Mouse (Mus musculus): ENCODE data around the gene Icmt.

Icmt gene

DNA sequence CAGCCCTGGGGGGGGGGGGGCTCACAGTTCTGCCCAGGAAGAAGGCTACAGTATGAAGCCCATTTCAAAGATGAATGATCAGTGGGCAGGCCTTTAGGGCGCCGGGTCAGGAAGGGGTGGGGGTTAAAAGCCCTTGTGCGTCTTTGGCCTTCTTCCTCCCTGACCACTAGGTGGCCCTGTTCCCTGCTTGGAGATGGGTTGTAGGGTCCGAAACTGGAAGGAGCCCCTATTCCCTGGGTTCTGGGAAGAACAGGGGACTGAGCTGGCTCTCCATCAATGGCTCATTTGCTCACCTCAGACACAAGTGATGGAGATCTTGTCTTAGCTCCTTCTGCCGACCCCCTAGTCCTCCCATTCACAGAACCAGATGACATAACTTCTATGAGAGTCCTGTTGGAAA, 46.3 kb downstream of the Icmt start:
- DNase-seq = peak; percentile 48

DNA sequence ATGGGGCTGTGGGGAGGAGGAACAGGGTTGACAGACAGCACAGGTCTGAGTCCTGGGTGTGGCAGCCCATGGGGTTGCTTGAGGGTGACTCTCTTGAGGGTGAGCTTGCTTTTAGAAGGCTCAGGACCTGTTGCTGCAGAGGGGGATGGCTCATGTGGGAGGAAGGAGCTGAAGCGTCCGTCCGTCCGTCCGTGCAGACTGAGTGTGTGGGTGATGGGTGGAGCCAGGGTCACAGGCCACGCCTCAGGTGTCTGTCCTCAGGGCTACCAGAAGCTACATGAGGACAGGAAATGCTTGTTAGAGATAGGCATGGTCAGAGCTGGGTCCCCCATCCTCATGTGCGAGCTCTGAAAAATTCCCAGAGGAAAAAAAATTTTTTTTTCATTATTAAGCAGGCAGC, 47.6 kb downstream of the Icmt start:
- DNase-seq = no peak

GRCm38 (mm10) chr4:152345120-152345889, 48.3 kb downstream of the Icmt start:
- DNase-seq = peak; percentile 78

DNA sequence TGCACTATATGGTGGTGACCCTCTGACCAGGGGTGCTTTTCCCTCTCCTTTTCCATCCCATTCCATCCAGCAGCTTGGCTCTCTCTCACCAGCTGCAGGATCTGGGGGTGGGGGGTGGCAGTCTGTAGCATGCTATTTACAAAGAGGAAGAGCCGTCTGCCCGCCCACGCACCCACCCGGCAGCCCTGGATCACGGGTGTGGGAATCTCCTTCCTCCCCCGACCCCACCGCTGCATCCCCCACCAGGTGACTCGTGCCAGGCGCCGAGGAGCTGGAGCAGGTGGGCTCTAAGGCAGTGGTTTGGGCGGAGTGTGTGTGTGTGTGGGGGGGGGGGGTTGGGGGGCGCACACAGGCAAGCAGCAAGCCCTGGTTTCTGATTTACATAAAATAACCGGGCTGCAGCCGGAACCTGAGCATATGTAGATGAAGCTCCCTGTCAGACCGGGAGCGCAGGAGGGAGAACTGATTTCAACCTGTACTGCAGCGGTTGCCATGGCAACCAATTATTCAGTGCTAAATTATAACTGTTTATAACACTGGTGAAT, 52.9 kb downstream of the Icmt start:
- no peak for DNase-seq

DNA sequence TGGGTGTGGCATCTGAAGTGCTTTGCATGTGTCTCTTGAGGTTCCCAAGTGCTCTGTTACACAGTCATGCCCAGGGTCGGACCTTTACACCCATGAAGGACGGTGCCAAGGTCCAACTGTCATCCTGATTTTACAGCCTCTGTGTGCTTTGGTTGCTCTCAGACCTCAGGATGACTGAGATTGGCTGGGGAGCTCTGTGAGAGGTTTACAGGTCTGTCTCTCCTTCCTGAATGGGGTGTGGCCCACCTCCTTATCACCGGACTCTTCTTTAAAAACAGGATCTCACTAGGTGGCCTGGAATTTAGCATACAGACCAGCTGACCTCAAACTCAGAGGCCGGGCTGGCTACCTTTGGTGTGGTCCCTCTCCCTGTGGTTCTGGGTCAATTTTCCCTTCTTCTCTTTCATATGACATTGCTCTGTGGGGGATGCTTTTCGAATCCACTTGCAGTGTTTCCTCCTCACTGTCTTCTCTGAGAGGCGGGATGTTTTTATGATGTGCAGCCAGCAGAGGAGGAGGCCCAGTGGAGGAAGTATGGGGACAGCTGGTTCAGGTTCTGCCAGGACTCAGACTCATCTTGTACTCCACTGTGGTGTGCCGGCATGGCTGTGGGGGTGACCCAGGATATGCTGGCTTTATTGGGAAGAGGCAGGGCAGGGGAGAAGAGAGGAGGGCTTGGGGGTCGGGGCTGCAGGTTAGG, 53.8 kb downstream of the Icmt start:
- no peak for DNase-seq

DNA sequence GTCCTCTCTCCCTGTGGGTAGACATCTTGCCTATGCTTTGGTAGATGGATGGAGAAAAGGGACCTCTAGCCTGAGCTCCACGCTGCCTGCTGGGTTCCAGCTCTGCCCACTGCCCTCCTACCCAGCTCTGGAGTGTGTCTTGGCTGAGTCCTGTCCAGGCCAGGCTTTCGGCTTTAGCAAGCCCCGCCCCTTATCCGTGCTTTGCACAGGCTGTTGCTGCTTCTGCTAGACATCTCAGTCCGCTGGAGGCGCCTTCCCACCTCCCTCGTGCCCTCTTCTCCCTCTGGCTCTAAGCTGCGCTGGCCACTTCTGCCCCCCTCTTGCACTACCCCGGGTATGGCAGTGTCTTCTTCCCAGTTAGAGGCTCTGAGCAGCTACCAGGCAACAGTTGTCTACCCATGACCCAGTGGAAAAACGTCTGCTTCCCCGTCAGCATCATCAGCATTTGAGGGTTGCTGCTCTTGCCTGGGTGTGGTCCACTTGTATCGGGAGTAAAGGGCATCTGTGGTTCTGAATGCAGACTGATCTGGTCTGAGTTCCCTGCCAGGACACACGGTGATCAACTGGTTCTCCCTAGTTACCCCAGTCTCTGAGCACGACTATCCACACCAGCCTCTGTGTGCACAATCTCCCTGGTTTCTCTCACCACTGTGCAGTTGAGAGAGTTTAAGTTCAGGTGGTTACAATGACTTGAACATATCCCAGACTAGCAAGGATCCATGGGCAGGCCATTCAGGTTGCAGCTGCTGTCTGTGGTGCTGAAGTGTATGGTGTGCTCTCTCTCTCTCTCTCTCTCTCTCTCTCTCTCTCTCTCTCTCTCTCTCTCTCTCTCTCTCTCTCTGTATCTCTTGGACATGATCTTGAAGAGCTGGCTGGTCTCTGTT, 54.6 kb downstream of the Icmt start:
- DNase-seq = peak; percentile 16

DNA sequence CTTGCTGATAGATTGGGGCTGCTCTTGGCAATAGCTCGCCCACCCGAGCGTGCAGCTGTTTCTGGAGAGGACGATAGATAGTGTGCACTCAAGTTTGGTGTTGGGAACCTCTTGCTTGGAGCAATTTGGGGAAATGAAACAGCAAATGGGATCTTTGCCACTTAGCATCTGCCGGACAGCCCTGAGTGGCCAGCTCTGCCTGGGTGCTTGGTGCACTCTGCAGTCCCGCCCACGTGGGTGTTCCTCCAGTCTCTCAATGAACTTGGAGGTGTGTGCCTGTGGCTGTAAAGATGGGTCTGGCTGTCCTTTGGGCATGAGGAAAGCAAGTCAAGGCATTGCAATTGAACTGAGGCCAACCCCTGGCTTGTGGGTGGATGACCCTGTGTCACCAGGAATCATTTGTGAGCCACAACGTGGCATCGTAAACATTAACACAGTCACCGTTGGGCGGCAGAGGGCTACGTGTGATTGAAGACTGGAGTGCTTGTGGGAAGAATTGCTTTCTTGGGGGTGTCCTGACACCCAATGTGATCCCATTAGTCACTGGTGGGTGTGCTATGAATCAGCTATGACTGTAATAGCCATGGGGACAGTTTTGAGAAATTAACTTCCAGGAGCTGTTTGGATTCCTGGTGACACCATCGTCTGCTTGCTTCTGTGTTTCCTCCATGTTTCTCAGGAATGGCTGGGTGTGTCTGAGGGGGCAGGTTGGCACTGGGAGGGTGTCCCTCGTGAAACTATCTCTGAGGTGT, 57.0 kb downstream of the Icmt start:
- no peak for DNase-seq

- no peak for DNase-seq
These were observed 58.6 kb downstream of the Icmt start for GRCm38 (mm10) chr4:152355672-152356071.

Measured in lung, postnatal 10 days (tissue).